Mouse (Mus musculus) liver, embryonic 14.5 days (tissue): Measurements from ENCODE around the gene Cacna1g. TPM values are rescaled to one million over a fixed set of nuclear protein-coding genes. Genes with fewer than 3 reads are reported as not detected.

ENCODE experiments used
- ATAC-seq: fragments of 200-750 bp; cut with Nextera tagmentation; 2 replicates; pipeline ENCODE4 v1.8.0; 2017; ENCODE audit warnings: moderate number of reproducible peaks, mild to moderate bottlenecking, moderate library complexity; ENCODE audit not compliant: insufficient read depth
- DNase-seq, 3 experiments: peaks; one replicate each; pipeline ENCODE4 v3.0.0-alpha.2; 2012 to 2013; ENCODE audit warnings: low read depth in 3 of 3, low spot score in 3 of 3
- H3K27ac ChIP-seq: fragments of 300-500 bp; sonication (generic); 2 replicates; pipeline ENCODE4 v1.5.1; 2014; ENCODE audit warnings: moderate library complexity, mild to moderate bottlenecking, control low read depth, inconsistent platforms
- H3K27me3 ChIP-seq: fragments of 300-500 bp; sonication (generic); 2 replicates; pipeline ENCODE4 v1.6.1; 2014; ENCODE audit warnings: mild to moderate bottlenecking, low read length, moderate library complexity; ENCODE audit not compliant: control insufficient read depth, insufficient read depth
- H3K36me3 ChIP-seq: fragments of 300-500 bp; sonication (generic); replicated peaks from 2 replicates; pipeline ENCODE4 v1.6.1; 2014; ENCODE audit warnings: low read depth; ENCODE audit not compliant: control insufficient read depth, insufficient read depth
- H3K4me1 ChIP-seq, 2 experiments: fragments of 200-500 bp in 1 of 2; fragments of 300-500 bp in 1 of 2; sonication (generic) in 1 of 2; replicated peaks; 2 replicates each; pipeline ENCODE4 v1.6.1; 2012 to 2014; ENCODE audit warnings: antibody characterized with exemption in 1 of 2, inconsistent platforms in 1 of 2, low read length in 1 of 2; ENCODE audit not compliant: control insufficient read depth in 2 of 2, insufficient read depth in 2 of 2
- H3K4me2 ChIP-seq: fragments of 300-500 bp; sonication (generic); 2 replicates; pipeline ENCODE4 v1.6.1; 2014; ENCODE audit warnings: low read depth, mild to moderate bottlenecking, control low read depth, moderate library complexity
- H3K4me3 ChIP-seq, 2 experiments: fragments of 200-500 bp in 1 of 2; fragments of 300-500 bp in 1 of 2; sonication (generic) in 1 of 2; 2 replicates each; pipeline ENCODE4 v1.5.1; 2012 to 2014; ENCODE audit warnings: low read depth in 2 of 2, low read length in 2 of 2, mild to moderate bottlenecking in 2 of 2, control low read depth in 1 of 2, inconsistent platforms in 1 of 2, moderate library complexity in 1 of 2; ENCODE audit not compliant: insufficient read depth in 1 of 2
- H3K9ac ChIP-seq: fragments of 300-500 bp; sonication (generic); replicated peaks from 2 replicates; pipeline ENCODE4 v1.6.1; 2014; ENCODE audit warnings: mild to moderate bottlenecking, control low read depth, moderate library complexity
- H3K9me3 ChIP-seq: fragments of 300-500 bp; sonication (generic); 2 replicates; pipeline ENCODE4 v1.6.1; 2016; ENCODE audit warnings: low read length, mixed read lengths; ENCODE audit not compliant: control insufficient read depth
- CTCF ChIP-seq: IDR thresholded peaks from 2 replicates; pipeline ENCODE4 v1.5.1; 2016; ENCODE audit warnings: antibody characterized with exemption, low read depth, control low read depth
- EP300 ChIP-seq: IDR thresholded peaks from 2 replicates; pipeline ENCODE4 v1.6.1; 2016; ENCODE audit warnings: antibody characterized with exemption, low read depth
- WGBS: fragments of 180-500 bp; shearing (Covaris S2); extraction: QIAGEN DNeasy Blood & Tissue Kit; methylation state at CpG from one replicate; pipeline ENCODE4 v1.1.7; 2014; ENCODE audit not compliant: insufficient replicate concordance; 5-methylcytosine and 5-hydroxymethylcytosine counted together
- polyA plus RNA-seq, 2 experiments: library from polyadenylated mRNA; depleted of rRNA in 1 of 2; stranded (reverse) in 1 of 2; unstranded in 1 of 2; fragments of >200 nt; fragmentation: Nextera tagmentation in 1 of 2; extraction: Ambion mirVana in 1 of 2; gene quantifications; 2 replicates each; pipeline versions ENCODE4 v1.2.1 to v1.2.3; 2012 to 2014

Gene Cacna1g
- polyA plus RNA-seq, 2 experiments: 0.89 to 7.3 TPM

DNA sequence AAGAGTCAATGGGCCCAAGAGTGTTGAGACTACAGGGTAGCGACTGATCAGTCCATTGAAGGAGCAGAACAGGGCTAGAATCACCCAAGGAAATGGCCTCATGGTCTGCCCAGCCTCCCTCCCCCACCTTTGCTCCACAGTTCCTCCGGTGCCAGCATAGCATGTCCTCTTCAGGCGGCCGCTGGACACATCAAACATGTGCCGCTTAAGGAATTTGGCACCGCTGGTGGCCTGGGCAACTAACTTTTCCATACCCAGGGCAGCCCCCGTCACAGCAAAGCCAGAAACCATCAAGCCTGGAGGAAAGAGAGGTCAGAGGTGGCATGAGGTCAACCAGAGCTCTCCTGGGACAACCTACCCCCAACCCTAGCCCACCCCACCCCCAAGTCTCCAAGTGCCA lies 8.0 kb upstream of the Cacna1g start:
- H3K27me3 ChIP-seq: peaks cover 13% of the 10 kb centered on the region
- H3K4me1 ChIP-seq: no peaks in the 10 kb centered on the region
- H3K9me3 ChIP-seq: no peaks in the 10 kb centered on the region
- ATAC-seq (no peak), DNase-seq (no peak)
- H3K36me3 ChIP-seq: no peaks in the 10 kb centered on the region
- no peak overlapping the region for H3K4me2 ChIP-seq
- 62% methylated on average over 7 of the region's 7 CpGs for WGBS
- H3K27ac ChIP-seq: no peak overlapping the region
- no peak overlapping the region for H3K4me3 ChIP-seq
- TF ChIP-seq EP300: no peak
- no peak overlapping the region for H3K9ac ChIP-seq

DNA sequence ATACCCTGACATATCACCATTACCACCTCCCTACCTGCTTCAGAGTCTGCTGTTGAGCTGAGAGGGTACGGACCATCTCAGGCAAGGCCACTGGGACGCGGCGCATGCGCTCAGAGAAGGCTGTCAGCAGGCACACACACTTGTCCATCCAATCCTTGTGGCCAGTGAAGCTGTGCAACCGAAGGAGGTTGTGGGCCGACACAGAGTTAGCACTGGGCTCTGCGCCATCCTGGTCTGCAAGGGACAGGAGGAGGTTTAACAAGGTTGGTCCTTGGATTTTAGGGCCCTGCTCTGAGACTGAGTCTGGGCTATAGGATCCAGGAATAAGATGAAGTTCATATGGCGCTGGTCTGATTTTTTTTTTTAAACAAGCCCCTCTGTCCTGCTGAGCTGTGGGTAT lies 6.4 kb upstream of the Cacna1g start:
- H3K9me3 ChIP-seq: no peaks in the 10 kb centered on the region
- WGBS: 71% methylated on average over 9 of the region's 9 CpGs
- H3K27ac ChIP-seq: no peak overlapping the region
- no peaks in the 10 kb centered on the region for H3K36me3 ChIP-seq
- no peaks in the 10 kb centered on the region for H3K4me1 ChIP-seq
- TF ChIP-seq CTCF (no peak), EP300 (no peak)
- no peak overlapping the region for H3K4me3 ChIP-seq
- H3K27me3 ChIP-seq: peaks cover 27% of the 10 kb centered on the region
- no peak overlapping the region for H3K9ac ChIP-seq
- DNase-seq: no peak
- no peak for ATAC-seq
- no peak overlapping the region for H3K4me2 ChIP-seq

DNA sequence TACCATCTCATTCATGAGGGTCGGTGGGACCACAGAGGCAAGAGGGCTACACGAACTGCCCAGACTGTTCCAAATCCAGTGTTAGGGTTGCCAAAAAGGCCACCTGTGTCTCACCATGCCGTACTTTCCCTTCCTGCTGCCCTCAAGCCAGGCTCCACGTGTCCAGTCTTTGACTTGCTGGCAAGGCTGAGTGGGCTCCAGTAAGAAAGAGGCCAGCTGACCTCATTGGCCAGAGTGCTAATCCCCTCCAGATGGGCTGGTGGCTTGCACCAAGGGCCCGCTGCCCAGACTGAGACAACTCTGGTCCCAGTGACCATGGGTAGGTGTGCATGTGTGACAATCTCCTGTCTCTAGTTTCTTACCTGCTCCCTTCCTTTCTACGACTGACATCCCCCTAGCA lies 3.7 kb upstream of the Cacna1g start:
- Histone ChIP-seq H3K27me3 (peaks cover 51% of the 10 kb centered on the region), H3K4me1 (no peaks in the 10 kb centered on the region), H3K4me3 (no peak overlapping the region), H3K9ac (no peak overlapping the region), H3K36me3 (no peaks in the 10 kb centered on the region), H3K27ac (no peak overlapping the region), H3K9me3 (no peaks in the 10 kb centered on the region), H3K4me2 (no peak overlapping the region)
- no peak for TF ChIP-seq CTCF
- no peak for TF ChIP-seq EP300
- ATAC-seq (no peak), DNase-seq (no peak)
- 50% methylated on average over 6 of the region's 6 CpGs for WGBS

DNA sequence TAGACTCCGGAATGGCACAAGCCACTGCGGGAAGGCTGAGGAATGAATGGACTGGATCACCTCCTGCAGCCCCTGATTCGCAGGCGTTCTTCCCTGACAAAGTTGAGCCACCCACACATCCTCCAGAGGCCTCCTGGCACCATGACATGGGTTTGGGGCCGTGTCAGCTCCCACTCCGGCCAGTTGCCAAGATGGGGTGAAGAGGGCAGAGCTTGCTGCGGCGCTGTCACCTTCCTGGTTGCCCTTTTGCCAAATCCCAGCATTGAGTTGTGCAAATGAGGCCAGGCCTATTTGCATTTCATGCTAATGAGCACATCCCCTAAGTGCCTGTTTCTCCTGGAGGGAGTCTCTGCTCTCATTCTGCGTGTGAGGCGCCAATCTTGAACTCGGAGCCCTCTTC lies 1.7 kb upstream of the Cacna1g start:
- no peak for TF ChIP-seq EP300
- TF ChIP-seq CTCF: no peak
- Histone ChIP-seq H3K9me3 (no peaks in the 10 kb centered on the region), H3K4me1 (no peaks in the 10 kb centered on the region), H3K27ac (no peak overlapping the region), H3K4me2 (no peak overlapping the region), H3K27me3 (peaks cover 70% of the 10 kb centered on the region), H3K4me3 (no peak overlapping the region), H3K9ac (no peak overlapping the region), H3K36me3 (no peaks in the 10 kb centered on the region)
- whole genome bisulfite sequencing: 16% methylated on average over 11 of the region's 11 CpGs
- ATAC-seq: no peak
- DNase-seq: no peak

DNA sequence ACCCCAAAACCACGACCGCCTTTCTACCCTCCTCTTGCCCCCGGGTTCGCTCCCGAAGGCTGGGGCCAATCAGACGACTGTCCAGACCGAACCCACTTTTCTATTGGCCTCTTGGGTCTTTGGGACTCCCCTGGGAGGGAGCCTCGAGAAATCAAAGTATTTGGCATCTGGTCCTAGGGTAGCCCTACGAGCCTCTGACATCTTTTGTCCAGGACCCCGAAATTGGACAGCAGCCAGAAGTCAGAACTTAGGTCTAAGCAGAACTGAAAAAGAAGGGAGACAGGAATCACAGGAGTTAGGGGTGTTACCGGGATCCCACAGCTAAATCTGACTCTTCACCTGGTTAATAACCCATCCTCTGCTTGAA lies 529 bp upstream of the Cacna1g start:
- Histone ChIP-seq H3K36me3 (no peaks in the 10 kb centered on the region), H3K27ac (no peak overlapping the region), H3K9ac (no peak overlapping the region), H3K4me2 (peak overlapping the region; percentile 16), H3K4me1 (no peaks in the 10 kb centered on the region), H3K27me3 (peaks cover 75% of the 10 kb centered on the region), H3K9me3 (no peaks in the 10 kb centered on the region), H3K4me3 (peak overlapping the region in 1 of 2 experiments; percentile 41; a peak in 2 of 4 replicates)
- 3% methylated on average over 11 of the region's 11 CpGs for WGBS
- TF ChIP-seq CTCF (no peak), EP300 (no peak)
- ATAC-seq (no peak), DNase-seq (no peak)
